Mouse (Mus musculus) neural tube, embryonic 14.5 days (tissue): ENCODE measurements around the gene Agpat4. TPM values are rescaled to one million over a fixed set of nuclear protein-coding genes. Genes with fewer than 3 reads are reported as not detected.

ENCODE experiments used
- ATAC-seq: fragments of 200-750 bp; cut with Nextera tagmentation; 2 replicates; pipeline ENCODE4 v1.8.0; 2017; ENCODE audit warnings: low read depth, mild to moderate bottlenecking, moderate TSS enrichment, moderate library complexity
- H3K27ac ChIP-seq: fragments of 300-500 bp; sonication (generic); 2 replicates; pipeline ENCODE4 v1.5.1; 2014; ENCODE audit warnings: low read depth, mild to moderate bottlenecking, control low read depth, low read length, moderate library complexity, mixed read lengths
- H3K27me3 ChIP-seq: fragments of 300-500 bp; sonication (generic); 2 replicates; pipeline ENCODE4 v1.6.1; 2014; ENCODE audit warnings: low read length; ENCODE audit not compliant: control insufficient read depth, insufficient read depth
- H3K36me3 ChIP-seq: fragments of 300-500 bp; sonication (generic); 2 replicates; pipeline ENCODE4 v1.6.1; 2014; ENCODE audit warnings: low read length, mixed read lengths; ENCODE audit not compliant: control insufficient read depth, insufficient read depth
- H3K4me1 ChIP-seq: fragments of 300-500 bp; sonication (generic); 2 replicates; pipeline ENCODE4 v1.6.1; 2014; ENCODE audit warnings: low read length; ENCODE audit not compliant: control insufficient read depth, insufficient read depth
- H3K4me2 ChIP-seq: fragments of 300-500 bp; sonication (generic); 2 replicates; pipeline ENCODE4 v1.6.1; 2014; ENCODE audit warnings: mild to moderate bottlenecking, low read depth, low read length, control low read depth
- H3K4me3 ChIP-seq: fragments of 300-500 bp; sonication (generic); 2 replicates; pipeline ENCODE4 v1.5.1; 2014; ENCODE audit warnings: low read depth, low read length, control low read depth, mixed read lengths
- H3K9ac ChIP-seq: fragments of 300-500 bp; sonication (generic); replicated peaks from 2 replicates; pipeline ENCODE4 v1.6.1; 2014; ENCODE audit warnings: low read depth, mild to moderate bottlenecking, control low read depth, low read length, mixed read lengths
- H3K9me3 ChIP-seq: fragments of 300-500 bp; sonication (generic); 2 replicates; pipeline ENCODE4 v1.6.1; 2016; ENCODE audit warnings: low read length; ENCODE audit not compliant: control insufficient read depth
- WGBS: fragments of 180-500 bp; shearing (Covaris S2); extraction: QIAGEN DNeasy Blood & Tissue Kit; methylation state at CpG from one replicate; pipeline ENCODE4 v1.1.7; 2014; 5-methylcytosine and 5-hydroxymethylcytosine counted together
- polyA plus RNA-seq: library from polyadenylated mRNA; unstranded; fragments of >200 nt; fragmentation: Nextera tagmentation; extraction: Ambion mirVana; gene quantifications from 2 replicates; pipeline ENCODE4 v1.2.1, GENCODE M21; 2014

The Agpat4 gene
- polyA plus RNA-seq = 36.0 and 36.5 TPM in 2 replicates

GRCm38 (mm10) chr17:12118561-12118925 lies at the start of gene Agpat4:
Agpat4 (plus strand) TSS chr17:12118704.
- under 1% methylated on average over 13 of the region's 13 CpGs for WGBS
- H3K9ac ChIP-seq = peak within 1 kb of the TSS; percentile 66
- H3K9me3 ChIP-seq = no peaks in the 10 kb centered on the region
- H3K27me3 ChIP-seq = no peaks in the 10 kb centered on the region
- H3K4me1 ChIP-seq = peaks cover 18% of the 10 kb centered on the region; the same call in 1 of the 2 replicates
- peak within 1 kb of the TSS; percentile 55 for H3K4me3 ChIP-seq
- peak; percentile 65 for ATAC-seq
- H3K4me2 ChIP-seq = peak within 1 kb of the TSS; percentile 79
- peak within 1 kb of the TSS; percentile 85 for H3K27ac ChIP-seq
- no peaks in the 10 kb centered on the region for H3K36me3 ChIP-seq

- Histone ChIP-seq H3K36me3 (no peaks in the 10 kb centered on the region), H3K9ac (no peak overlapping the region), H3K4me3 (no peak overlapping the region), H3K4me1 (no peaks in the 10 kb centered on the region), H3K27ac (no peak overlapping the region), H3K9me3 (no peaks in the 10 kb centered on the region), H3K4me2 (no peak overlapping the region), H3K27me3 (no peaks in the 10 kb centered on the region)
- WGBS = 35% methylated on average over 2 of the region's 2 CpGs
- ATAC-seq = no peak
Measured at GRCm38 (mm10) chr17:12076816-12077215, 41.7 kb upstream of the Agpat4 start.

- no peak for ATAC-seq
Measured at GRCm38 (mm10) chr17:12080656-12081495, 37.6 kb upstream of the Agpat4 start.

GRCm38 (mm10) chr17:12082201-12082600 lies 36.3 kb upstream of the Agpat4 start:
- Histone ChIP-seq H3K9me3 (no peaks in the 10 kb centered on the region), H3K4me2 (no peak overlapping the region), H3K36me3 (no peaks in the 10 kb centered on the region), H3K27ac (no peak overlapping the region), H3K4me1 (no peaks in the 10 kb centered on the region), H3K4me3 (no peak overlapping the region), H3K27me3 (no peaks in the 10 kb centered on the region), H3K9ac (no peak overlapping the region)
- WGBS = 90% methylated on average over 5 of the region's 5 CpGs
- ATAC-seq = no peak

More at GRCm38 (mm10) chr17:12080656-12081495, 37.6 kb upstream of the Agpat4 start:
- no peak overlapping the region for H3K27ac ChIP-seq
- no peaks in the 10 kb centered on the region for H3K9me3 ChIP-seq
- no peak overlapping the region for H3K4me2 ChIP-seq
- H3K4me3 ChIP-seq = no peak overlapping the region
- H3K27me3 ChIP-seq = no peaks in the 10 kb centered on the region
- no peaks in the 10 kb centered on the region for H3K4me1 ChIP-seq
- H3K36me3 ChIP-seq = no peaks in the 10 kb centered on the region
- no peak overlapping the region for H3K9ac ChIP-seq
- 50% methylated on average over 20 of the region's 20 CpGs for WGBS

- Histone ChIP-seq H3K4me1 (no peaks in the 10 kb centered on the region), H3K27ac (no peak overlapping the region), H3K9ac (no peak overlapping the region), H3K4me3 (no peak overlapping the region), H3K27me3 (no peaks in the 10 kb centered on the region), H3K36me3 (no peaks in the 10 kb centered on the region), H3K4me2 (no peak overlapping the region), H3K9me3 (no peaks in the 10 kb centered on the region)
- ATAC-seq = no peak
- 77% methylated on average over 5 of the region's 5 CpGs for WGBS
Measured at GRCm38 (mm10) chr17:12090261-12090927, 28.1 kb upstream of the Agpat4 start.

- Histone ChIP-seq H3K36me3 (no peaks in the 10 kb centered on the region), H3K4me1 (no peaks in the 10 kb centered on the region), H3K27ac (no peak overlapping the region), H3K4me3 (no peak overlapping the region), H3K4me2 (no peak overlapping the region), H3K27me3 (no peaks in the 10 kb centered on the region), H3K9me3 (no peaks in the 10 kb centered on the region), H3K9ac (no peak overlapping the region)
- ATAC-seq = no peak
- 69% methylated on average over 6 of the region's 6 CpGs for WGBS
Measured at GRCm38 (mm10) chr17:12092901-12093564, 25.5 kb upstream of the Agpat4 start.

GRCm38 (mm10) chr17:12094016-12094415 lies 24.5 kb upstream of the Agpat4 start:
- H3K9me3 ChIP-seq = no peaks in the 10 kb centered on the region
- no peak overlapping the region for H3K4me3 ChIP-seq
- H3K4me2 ChIP-seq = no peak overlapping the region
- H3K27ac ChIP-seq = no peak overlapping the region
- no peak for ATAC-seq
- 94% methylated on average over 1 of the region's 1 CpGs for WGBS
- no peaks in the 10 kb centered on the region for H3K27me3 ChIP-seq
- H3K4me1 ChIP-seq = no peaks in the 10 kb centered on the region
- no peak overlapping the region for H3K9ac ChIP-seq
- no peaks in the 10 kb centered on the region for H3K36me3 ChIP-seq

- H3K27ac ChIP-seq = no peak overlapping the region
- ATAC-seq = no peak
- no peak overlapping the region for H3K4me3 ChIP-seq
- H3K36me3 ChIP-seq = no peaks in the 10 kb centered on the region
- no peaks in the 10 kb centered on the region for H3K27me3 ChIP-seq
- WGBS = 87% methylated on average over 9 of the region's 9 CpGs
- no peaks in the 10 kb centered on the region for H3K9me3 ChIP-seq
- no peak overlapping the region for H3K4me2 ChIP-seq
- no peaks in the 10 kb centered on the region for H3K4me1 ChIP-seq
- H3K9ac ChIP-seq = no peak overlapping the region
Measured at GRCm38 (mm10) chr17:12094827-12095590, 23.5 kb upstream of the Agpat4 start.
